8 mouse cellular contexts compared by ENCODE assay signal in genomic region chr2:101762955-101763386, GRCm38 (mm10).
DNase-seq lines count a peak whose midpoint lies in the region; ATAC-seq and TF ChIP-seq lines count a peak whose summit lies in the region.

No protein-coding gene starts in this region.

- no peak overlapping the region for H3K27ac ChIP-seq in heart, embryonic 11.5 days (ENCODE audit: low read depth, low read length)
- peak overlapping the region; percentile 55 for H3K27ac ChIP-seq in intestine, postnatal 0 days (ENCODE audit: low read depth, low read length)

- H3K4me2 ChIP-seq in heart, embryonic 11.5 days, result no peak overlapping the region
- H3K4me2 ChIP-seq in intestine, postnatal 0 days (replicated peaks; ENCODE audit: low read depth), result no peak overlapping the region

- no peaks in the 10 kb centered on the region for H3K4me1 ChIP-seq in heart, embryonic 11.5 days (ENCODE audit: control insufficient read depth, insufficient read depth, low read length)
- no peaks in the 10 kb centered on the region for H3K4me1 ChIP-seq in intestine, postnatal 0 days (replicated peaks; ENCODE audit: control insufficient read depth, insufficient read depth, low read length)

- H3K36me3 ChIP-seq in heart, embryonic 11.5 days (ENCODE audit: control insufficient read depth, insufficient read depth, low read length), result no peaks in the 10 kb centered on the region
- H3K36me3 ChIP-seq in intestine, postnatal 0 days (ENCODE audit: control insufficient read depth, insufficient read depth), result peaks cover 9% of the 10 kb centered on the region

- H3K4me3 ChIP-seq in heart, embryonic 11.5 days (ENCODE audit: low read depth, low read length), result no peak overlapping the region
- no peak overlapping the region for H3K4me3 ChIP-seq in intestine, postnatal 0 days (ENCODE audit: low read depth, low read length)

- no peaks in the 10 kb centered on the region for H3K9me3 ChIP-seq in heart, embryonic 11.5 days (replicated peaks; ENCODE audit: control insufficient read depth, low read length)
- H3K9me3 ChIP-seq in intestine, postnatal 0 days (ENCODE audit: control insufficient read depth), result no peaks in the 10 kb centered on the region

- no peak for TF ChIP-seq CTCF in intestine, postnatal 0 days (IDR thresholded peaks at IDR 0.05; ENCODE audit: low read depth)

- WGBS in heart, embryonic 11.5 days (ENCODE audit: insufficient replicate concordance), result 56% methylated on average over 4 of the region's 4 CpGs
- WGBS in intestine, postnatal 0 days, result 32% methylated on average over 4 of the region's 4 CpGs

- H3K27me3 ChIP-seq in heart, embryonic 11.5 days (ENCODE audit: control insufficient read depth, insufficient read depth, low read length), result no peaks in the 10 kb centered on the region
- H3K27me3 ChIP-seq in intestine, postnatal 0 days (replicated peaks; ENCODE audit: control insufficient read depth, insufficient read depth, low read length), result no peaks in the 10 kb centered on the region

- DNase-seq in heart, adult 11 months, result peak; percentile 98
- DNase-seq in brain, adult 2 months (ENCODE audit: low read depth, low spot score), result peak; percentile 27
- DNase-seq in lung, postnatal 36 days, result peak; percentile 69
- DNase-seq in right cerebral cortex, postnatal 14 days, result no peak
- DNase-seq in urinary bladder, postnatal 25 days (ENCODE audit: low spot score), result no peak
- DNase-seq in Muller cell, postnatal 12 days (ENCODE audit: inconsistent ontology term), result no peak

- ATAC-seq in heart, embryonic 11.5 days (replicated peaks; ENCODE audit: insufficient number of reproducible peaks, low FRiP score, low TSS enrichment), result no peak
- ATAC-seq in intestine, postnatal 0 days, result peak; percentile 74

- no peak overlapping the region for H3K9ac ChIP-seq in heart, embryonic 11.5 days (ENCODE audit: low read depth, low read length)
- H3K9ac ChIP-seq in intestine, postnatal 0 days (ENCODE audit: low read depth, low read length), result no peak overlapping the region

Comparison
In these comparisons a context has a peak if more than half of its experiments do, and no peak if none do; other contexts are left out.
1. DNase-seq: peak in heart, adult 11 months (single experiment), brain, adult 2 months (single experiment) and lung, postnatal 36 days (single experiment); none in right cerebral cortex, postnatal 14 days (single experiment), urinary bladder, postnatal 25 days (single experiment) and Muller cell, postnatal 12 days (single experiment).